Mouse (Mus musculus): ENCODE data around the gene Olfr462. TPM values are rescaled to one million over a fixed set of nuclear protein-coding genes. Genes with fewer than 3 reads are reported as not detected.

Gene Olfr462
- not detected in 2 replicates for polyA plus RNA-seq (2014; fragmentation: Nextera tagmentation; extraction: Ambion mirVana)

DNA sequence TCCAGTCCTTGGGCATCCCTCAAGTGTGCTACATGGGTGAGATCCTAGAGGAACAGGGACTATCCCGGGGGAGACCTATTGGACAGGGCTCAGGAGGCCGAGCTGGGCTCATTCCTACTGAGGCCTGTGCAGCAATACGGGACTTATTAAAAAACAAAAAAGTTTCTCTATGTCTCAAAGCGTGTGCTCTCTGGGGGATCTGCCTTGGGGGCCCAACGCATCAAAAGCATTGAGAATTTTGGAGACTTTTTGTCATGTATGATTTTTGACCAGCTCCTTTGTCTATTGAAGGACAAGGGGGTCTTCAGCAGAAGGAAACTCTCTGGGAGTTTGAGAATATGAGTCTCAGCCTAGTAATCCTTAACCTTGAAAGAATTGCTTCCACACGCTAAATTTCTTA is at the start of gene Olfr462:
Olfr462 (minus strand) TSS at position 101 of the 400 bp plus-strand sequence.
- Histone ChIP-seq H3K4me3 (ENCODE audit: low read length) (no peak within 1 kb of the TSS), H3K9ac (ENCODE audit: low read depth, low read length) (no peak within 1 kb of the TSS), H3K9me3 (ENCODE audit: control insufficient read depth, low read length) (no peaks in the 10 kb centered on the region), H3K36me3 (ENCODE audit: control insufficient read depth, insufficient read depth, low read length) (no peaks in the 10 kb centered on the region), H3K27me3 (ENCODE audit: control insufficient read depth, insufficient read depth, low read length) (no peaks in the 10 kb centered on the region), H3K4me1 (ENCODE audit: control insufficient read depth, insufficient read depth, low read length) (no peaks in the 10 kb centered on the region), H3K4me2 (replicated peaks; ENCODE audit: low read depth, low read length) (no peak within 1 kb of the TSS), H3K27ac (ENCODE audit: low read depth, low read length) (no peak within 1 kb of the TSS)
- no peak for ATAC-seq (ENCODE audit: low FRiP score, low TSS enrichment)
- 89% methylated on average over 6 of the region's 6 CpGs for WGBS

DNA sequence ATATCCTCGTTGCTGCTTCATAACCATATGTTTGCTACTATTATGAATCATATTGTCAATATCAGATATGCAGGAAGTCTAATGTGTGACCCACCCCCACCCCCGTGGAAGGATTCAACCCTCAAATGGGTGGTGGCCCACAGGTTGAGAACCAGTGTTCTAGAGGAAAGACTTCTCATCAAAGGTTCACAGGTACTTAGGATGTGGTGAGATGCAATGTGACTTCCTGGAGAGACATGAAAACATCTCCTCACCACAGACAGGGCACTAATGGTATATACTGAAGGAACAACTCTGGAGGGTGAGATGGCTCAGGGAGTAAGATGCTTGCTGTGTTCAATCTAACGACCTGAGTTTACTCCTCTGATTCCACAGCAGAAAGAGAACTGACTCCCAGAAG is 43.4 kb upstream of the Olfr462 start:
- no peaks in the 10 kb centered on the region for H3K4me1 ChIP-seq (ENCODE audit: control insufficient read depth, insufficient read depth, low read length)

DNA sequence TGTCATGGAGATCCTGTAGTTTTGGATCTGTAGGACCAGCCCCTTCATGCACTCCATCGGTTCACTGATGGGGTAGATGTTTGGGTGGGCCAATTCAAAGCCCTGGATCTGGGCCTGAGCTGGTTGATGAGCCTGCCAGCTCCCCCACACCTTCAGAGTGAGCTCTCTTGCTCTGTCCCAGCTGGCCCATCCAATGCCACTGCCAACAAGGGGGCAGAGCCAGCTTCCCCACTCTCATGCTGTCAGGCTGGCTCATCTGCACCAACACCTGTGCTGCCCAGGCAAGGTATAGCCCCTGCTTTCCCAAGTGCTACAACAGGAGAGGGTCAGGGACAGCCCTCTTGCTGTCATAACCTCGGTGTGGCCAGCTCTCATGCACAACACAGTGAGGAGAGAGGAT is 41.7 kb upstream of the Olfr462 start:
- ATAC-seq (ENCODE audit: low FRiP score, low TSS enrichment), result no peak
- H3K9ac ChIP-seq (ENCODE audit: low read depth, low read length), result no peak overlapping the region
- no peaks in the 10 kb centered on the region for H3K9me3 ChIP-seq (ENCODE audit: control insufficient read depth, low read length)
- H3K27ac ChIP-seq (ENCODE audit: low read depth, low read length), result no peak overlapping the region
- H3K36me3 ChIP-seq (ENCODE audit: control insufficient read depth, insufficient read depth, low read length), result no peaks in the 10 kb centered on the region
- H3K4me3 ChIP-seq (ENCODE audit: low read length), result no peak overlapping the region
- no peak overlapping the region for H3K4me2 ChIP-seq (replicated peaks; ENCODE audit: low read depth, low read length)
- no peaks in the 10 kb centered on the region for H3K27me3 ChIP-seq (ENCODE audit: control insufficient read depth, insufficient read depth, low read length)
- 78% methylated on average over 2 of the region's 2 CpGs for WGBS
- H3K4me1 ChIP-seq (ENCODE audit: control insufficient read depth, insufficient read depth, low read length), result no peaks in the 10 kb centered on the region

More for the DNA sequence above, 43.4 kb upstream of the Olfr462 start:
- Histone ChIP-seq H3K36me3 (ENCODE audit: control insufficient read depth, insufficient read depth, low read length) (no peaks in the 10 kb centered on the region), H3K9ac (ENCODE audit: low read depth, low read length) (no peak overlapping the region), H3K4me2 (replicated peaks; ENCODE audit: low read depth, low read length) (no peak overlapping the region), H3K27me3 (ENCODE audit: control insufficient read depth, insufficient read depth, low read length) (no peaks in the 10 kb centered on the region), H3K27ac (ENCODE audit: low read depth, low read length) (no peak overlapping the region), H3K9me3 (ENCODE audit: control insufficient read depth, low read length) (no peaks in the 10 kb centered on the region), H3K4me3 (ENCODE audit: low read length) (no peak overlapping the region)
- WGBS, result 73% methylated on average over 3 of the region's 3 CpGs
- ATAC-seq (ENCODE audit: low FRiP score, low TSS enrichment), result no peak

DNA sequence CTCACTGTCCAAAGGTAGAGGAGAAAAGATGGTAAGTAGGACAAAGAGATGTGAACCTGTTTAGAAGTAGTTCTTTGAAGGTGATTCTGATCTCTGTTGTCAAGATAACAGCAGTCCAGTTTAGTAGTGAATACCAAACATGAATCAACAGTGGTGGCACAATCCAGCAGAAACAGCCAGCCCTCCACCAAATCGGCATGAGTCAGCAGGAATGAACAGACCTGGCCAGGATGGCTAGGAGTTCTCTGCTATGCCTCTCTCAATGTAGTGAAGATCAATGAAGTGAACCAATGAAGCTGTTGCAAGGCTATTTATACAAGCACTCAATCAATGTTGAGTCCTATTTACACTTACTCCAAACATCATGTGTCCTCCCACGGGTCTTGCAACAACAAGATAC is 38.3 kb upstream of the Olfr462 start:
- Histone ChIP-seq H3K4me1 (ENCODE audit: control insufficient read depth, insufficient read depth, low read length) (no peaks in the 10 kb centered on the region), H3K9me3 (ENCODE audit: control insufficient read depth, low read length) (no peaks in the 10 kb centered on the region), H3K9ac (ENCODE audit: low read depth, low read length) (no peak overlapping the region), H3K4me3 (ENCODE audit: low read length) (no peak overlapping the region), H3K4me2 (replicated peaks; ENCODE audit: low read depth, low read length) (no peak overlapping the region), H3K27me3 (ENCODE audit: control insufficient read depth, insufficient read depth, low read length) (no peaks in the 10 kb centered on the region), H3K27ac (ENCODE audit: low read depth, low read length) (no peak overlapping the region), H3K36me3 (ENCODE audit: control insufficient read depth, insufficient read depth, low read length) (no peaks in the 10 kb centered on the region)
- WGBS, result 88% methylated on average over 2 of the region's 2 CpGs
- no peak for ATAC-seq (ENCODE audit: low FRiP score, low TSS enrichment)

DNA sequence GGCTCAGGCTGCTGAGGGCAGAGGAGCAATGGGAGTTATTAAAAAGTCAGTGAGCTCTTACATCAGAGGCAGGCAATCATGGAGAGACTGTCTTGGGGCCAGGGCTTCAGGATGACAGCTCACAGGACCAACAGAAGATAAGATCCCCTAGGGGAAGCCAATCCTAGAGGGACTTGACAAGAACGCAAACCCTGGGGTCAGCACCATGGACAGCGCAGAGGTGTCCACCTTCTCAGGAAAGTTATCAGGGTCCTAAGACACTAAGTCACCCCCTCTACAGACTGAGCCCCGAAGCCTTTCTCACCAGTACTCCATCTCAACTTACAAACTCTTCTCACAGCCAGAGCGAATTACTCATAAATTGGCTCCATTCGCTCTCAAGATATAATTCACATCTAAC is 28.9 kb upstream of the Olfr462 start, which contains the start of gene Olfr464:
Olfr464 (minus strand) TSS at position 2 of the 400 bp plus-strand sequence.
- Histone ChIP-seq H3K4me2 (replicated peaks; ENCODE audit: low read depth, low read length) (no peak within 1 kb of the TSS), H3K27me3 (ENCODE audit: control insufficient read depth, insufficient read depth, low read length) (no peaks in the 10 kb centered on the region), H3K4me1 (ENCODE audit: control insufficient read depth, insufficient read depth, low read length) (no peaks in the 10 kb centered on the region), H3K36me3 (ENCODE audit: control insufficient read depth, insufficient read depth, low read length) (no peaks in the 10 kb centered on the region), H3K4me3 (ENCODE audit: low read length) (no peak within 1 kb of the TSS), H3K9me3 (ENCODE audit: control insufficient read depth, low read length) (no peaks in the 10 kb centered on the region), H3K27ac (ENCODE audit: low read depth, low read length) (no peak within 1 kb of the TSS), H3K9ac (ENCODE audit: low read depth, low read length) (no peak within 1 kb of the TSS)
- WGBS, result 26% methylated on average over 5 of the region's 5 CpGs
- ATAC-seq (ENCODE audit: low FRiP score, low TSS enrichment), result no peak

DNA sequence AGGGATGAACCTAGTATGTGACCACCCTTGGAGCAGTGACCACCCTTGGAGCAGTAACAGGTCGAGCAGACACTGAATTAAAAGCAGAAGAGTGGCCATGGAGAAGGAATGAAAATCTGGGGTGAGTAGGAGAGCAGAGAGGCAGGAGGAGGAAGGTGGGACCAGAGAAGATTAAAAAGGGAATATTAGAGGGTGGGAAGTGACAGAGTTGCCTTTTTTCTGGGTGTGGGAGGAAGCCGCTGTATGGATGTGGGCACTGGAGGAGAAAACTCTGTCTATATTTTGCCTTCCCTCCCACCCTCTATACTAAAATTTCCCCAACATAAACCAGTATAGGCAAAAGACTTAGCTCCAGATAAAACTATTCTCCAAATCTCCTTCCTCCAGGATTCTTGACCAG is 28.2 kb upstream of the Olfr462 start:
- 65% methylated on average over 2 of the region's 2 CpGs for WGBS
- Histone ChIP-seq H3K9me3 (ENCODE audit: control insufficient read depth, low read length) (no peaks in the 10 kb centered on the region), H3K4me3 (ENCODE audit: low read length) (no peak overlapping the region), H3K9ac (ENCODE audit: low read depth, low read length) (no peak overlapping the region), H3K27me3 (ENCODE audit: control insufficient read depth, insufficient read depth, low read length) (no peaks in the 10 kb centered on the region), H3K4me1 (ENCODE audit: control insufficient read depth, insufficient read depth, low read length) (no peaks in the 10 kb centered on the region), H3K27ac (ENCODE audit: low read depth, low read length) (no peak overlapping the region), H3K36me3 (ENCODE audit: control insufficient read depth, insufficient read depth, low read length) (no peaks in the 10 kb centered on the region), H3K4me2 (replicated peaks; ENCODE audit: low read depth, low read length) (no peak overlapping the region)
- ATAC-seq (ENCODE audit: low FRiP score, low TSS enrichment), result no peak

DNA sequence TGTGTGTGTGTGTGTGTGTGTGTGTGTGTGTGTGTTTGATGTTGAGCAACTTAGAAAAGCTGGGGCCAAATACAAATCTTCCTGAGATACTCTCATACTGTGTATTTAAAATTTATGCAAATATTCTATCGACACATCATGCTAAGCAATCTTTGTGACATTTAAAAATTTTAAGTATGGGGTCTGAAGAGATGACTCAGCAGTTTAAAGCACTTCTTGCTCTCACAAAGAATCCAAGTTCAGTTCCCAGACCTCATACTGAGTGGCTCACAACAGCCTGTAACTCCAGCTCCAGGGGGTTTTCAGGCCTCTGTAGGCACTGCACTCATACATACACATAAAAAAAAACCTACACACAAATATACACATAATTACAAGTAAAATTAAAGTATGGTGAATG is 23.9 kb upstream of the Olfr462 start:
- H3K4me2 ChIP-seq (replicated peaks; ENCODE audit: low read depth, low read length), result no peak overlapping the region
- H3K27ac ChIP-seq (ENCODE audit: low read depth, low read length), result no peak overlapping the region
- H3K9ac ChIP-seq (ENCODE audit: low read depth, low read length), result no peak overlapping the region
- no peak for ATAC-seq (ENCODE audit: low FRiP score, low TSS enrichment)
- no peaks in the 10 kb centered on the region for H3K36me3 ChIP-seq (ENCODE audit: control insufficient read depth, insufficient read depth, low read length)
- no peaks in the 10 kb centered on the region for H3K4me1 ChIP-seq (ENCODE audit: control insufficient read depth, insufficient read depth, low read length)
- H3K9me3 ChIP-seq (ENCODE audit: control insufficient read depth, low read length), result no peaks in the 10 kb centered on the region
- 90% methylated on average over 1 of the region's 1 CpGs for WGBS
- H3K27me3 ChIP-seq (ENCODE audit: control insufficient read depth, insufficient read depth, low read length), result no peaks in the 10 kb centered on the region
- H3K4me3 ChIP-seq (ENCODE audit: low read length), result no peak overlapping the region

DNA sequence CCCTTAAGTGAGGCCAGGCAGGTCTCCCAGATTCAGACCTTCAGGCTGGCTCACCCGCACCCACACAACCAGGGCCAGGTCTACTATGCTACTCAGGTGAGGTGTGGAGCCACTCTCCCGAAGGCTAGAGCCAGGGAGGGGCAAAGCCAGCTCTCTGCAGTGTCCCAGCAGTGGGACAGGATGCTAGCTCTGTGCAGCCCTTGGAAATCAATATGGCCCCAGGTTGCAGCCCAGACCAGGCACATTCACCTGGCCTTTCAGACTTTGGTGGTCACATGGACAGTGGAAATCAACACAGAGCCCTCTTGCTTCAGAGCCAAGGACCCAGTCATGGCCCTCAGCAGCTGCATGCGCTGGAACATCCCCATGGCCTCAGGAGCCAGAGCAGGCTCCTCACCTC is 12.3 kb upstream of the Olfr462 start:
- no peak overlapping the region for H3K9ac ChIP-seq (ENCODE audit: low read depth, low read length)
- ATAC-seq (ENCODE audit: low FRiP score, low TSS enrichment), result no peak
- WGBS, result 87% methylated on average over 3 of the region's 3 CpGs
- no peaks in the 10 kb centered on the region for H3K9me3 ChIP-seq (ENCODE audit: control insufficient read depth, low read length)
- H3K27me3 ChIP-seq (ENCODE audit: control insufficient read depth, insufficient read depth, low read length), result no peaks in the 10 kb centered on the region
- no peaks in the 10 kb centered on the region for H3K36me3 ChIP-seq (ENCODE audit: control insufficient read depth, insufficient read depth, low read length)
- no peak overlapping the region for H3K4me3 ChIP-seq (ENCODE audit: low read length)
- H3K27ac ChIP-seq (ENCODE audit: low read depth, low read length), result no peak overlapping the region
- H3K4me2 ChIP-seq (replicated peaks; ENCODE audit: low read depth, low read length), result no peak overlapping the region
- no peaks in the 10 kb centered on the region for H3K4me1 ChIP-seq (ENCODE audit: control insufficient read depth, insufficient read depth, low read length)

DNA sequence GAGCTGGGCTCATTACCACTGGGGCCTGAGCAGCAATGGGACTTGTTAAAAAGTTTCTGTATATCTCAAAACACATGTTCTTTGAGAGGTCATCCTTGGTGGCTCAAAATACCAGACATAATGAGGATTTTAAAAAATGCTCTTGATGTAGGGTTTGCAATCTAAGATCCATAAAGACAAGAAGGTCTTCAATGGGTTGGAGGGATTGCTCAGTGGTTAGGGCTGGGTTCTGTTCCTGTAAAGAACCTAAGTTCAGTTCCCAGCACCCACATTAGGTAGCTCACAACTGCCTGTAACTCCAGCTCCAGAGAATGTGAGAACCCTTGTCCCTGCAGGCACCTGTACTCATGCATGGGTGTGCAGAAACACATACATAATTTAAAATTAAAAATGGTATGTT is 5.2 kb upstream of the Olfr462 start, which contains the start of gene Olfr463:
Olfr463 (minus strand) TSS at position 101 of the 400 bp plus-strand sequence.
- Histone ChIP-seq H3K9me3 (ENCODE audit: control insufficient read depth, low read length) (no peaks in the 10 kb centered on the region), H3K27me3 (ENCODE audit: control insufficient read depth, insufficient read depth, low read length) (no peaks in the 10 kb centered on the region), H3K36me3 (ENCODE audit: control insufficient read depth, insufficient read depth, low read length) (no peaks in the 10 kb centered on the region), H3K9ac (ENCODE audit: low read depth, low read length) (no peak within 1 kb of the TSS), H3K4me1 (ENCODE audit: control insufficient read depth, insufficient read depth, low read length) (no peaks in the 10 kb centered on the region), H3K4me3 (ENCODE audit: low read length) (no peak within 1 kb of the TSS), H3K4me2 (replicated peaks; ENCODE audit: low read depth, low read length) (no peak within 1 kb of the TSS), H3K27ac (ENCODE audit: low read depth, low read length) (no peak within 1 kb of the TSS)
- ATAC-seq (ENCODE audit: low FRiP score, low TSS enrichment), result no peak
